Mouse (Mus musculus): Measurements from ENCODE around the gene Ppp1r1b. TPM values are rescaled to one million over a fixed set of nuclear protein-coding genes. Genes with fewer than 3 reads are reported as not detected.

The Ppp1r1b gene
- polyA plus RNA-seq, 1 experiment: 0.02 TPM

DNA sequence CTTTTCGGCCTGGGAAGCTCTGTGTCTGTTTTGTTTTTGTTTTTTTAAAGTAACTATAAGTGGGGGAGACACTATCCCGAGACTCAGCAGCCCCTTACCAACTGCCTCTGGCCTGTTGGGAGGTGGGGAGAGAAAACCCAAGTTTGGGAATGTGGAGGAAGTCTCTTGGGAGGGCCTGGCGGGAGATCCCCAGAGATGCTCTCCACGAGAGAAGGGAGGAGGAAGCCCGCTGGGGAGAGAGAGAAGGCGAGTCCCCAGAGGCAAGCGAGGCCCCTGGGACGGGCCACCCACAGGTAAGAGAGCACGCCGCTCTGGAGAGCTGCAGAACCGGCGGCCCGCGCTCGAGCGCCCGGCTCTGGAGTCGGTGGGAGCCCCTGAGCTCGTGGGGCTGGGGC, 21.5 kb upstream of the Ppp1r1b start:
- TF ChIP-seq TAL1 (IDR thresholded peaks at IDR 0.05; ENCODE audit: low read length): no peak
- TF ChIP-seq GATA1 (IDR thresholded peaks at IDR 0.05; ENCODE audit: low read length): no peak
- Histone ChIP-seq H3K4me1 (ENCODE audit: control insufficient read depth) (peaks cover 2% of the 10 kb centered on the region), H3K9me3 (ENCODE audit: control insufficient read depth, low read length) (peaks cover 5% of the 10 kb centered on the region; the same call in 1 of the 2 replicates), H3K4me3 (replicated peaks) (no peak overlapping the region), H3K36me3 (ENCODE audit: control insufficient read depth) (no peaks in the 10 kb centered on the region), H3K27me3 (ENCODE audit: control insufficient read depth) (peaks cover 100% of the 10 kb centered on the region)

- Histone ChIP-seq H3K27me3 (ENCODE audit: control insufficient read depth) (peaks cover 100% of the 10 kb centered on the region), H3K4me3 (replicated peaks) (no peak overlapping the region), H3K36me3 (ENCODE audit: control insufficient read depth) (no peaks in the 10 kb centered on the region), H3K9me3 (ENCODE audit: control insufficient read depth, low read length) (peaks cover 5% of the 10 kb centered on the region; the same call in 1 of the 2 replicates), H3K4me1 (ENCODE audit: control insufficient read depth) (peaks cover 2% of the 10 kb centered on the region)
- TF ChIP-seq GATA1 (IDR thresholded peaks at IDR 0.05; ENCODE audit: low read length): no peak
- no peak for TF ChIP-seq TAL1 (IDR thresholded peaks at IDR 0.05; ENCODE audit: low read length)
These were observed 20.8 kb upstream of the Ppp1r1b start for GRCm38 (mm10) chr11:98327136-98328030.

- H3K4me3 ChIP-seq (replicated peaks): no peak overlapping the region
- no peaks in the 10 kb centered on the region for H3K36me3 ChIP-seq (ENCODE audit: control insufficient read depth)
- TF ChIP-seq GATA1 (IDR thresholded peaks at IDR 0.05; ENCODE audit: low read length) (no peak), TAL1 (IDR thresholded peaks at IDR 0.05; ENCODE audit: low read length) (no peak)
- H3K27me3 ChIP-seq (ENCODE audit: control insufficient read depth): peaks cover 100% of the 10 kb centered on the region
- peaks cover 5% of the 10 kb centered on the region; the same call in 1 of the 2 replicates for H3K9me3 ChIP-seq (ENCODE audit: control insufficient read depth, low read length)
- H3K4me1 ChIP-seq (ENCODE audit: control insufficient read depth): peaks cover 2% of the 10 kb centered on the region
These were observed 20.2 kb upstream of the Ppp1r1b start for GRCm38 (mm10) chr11:98328031-98328370.

- Histone ChIP-seq H3K4me3 (replicated peaks) (no peak overlapping the region), H3K27me3 (ENCODE audit: control insufficient read depth) (peaks cover 100% of the 10 kb centered on the region)
- TF ChIP-seq TAL1 (IDR thresholded peaks at IDR 0.05; ENCODE audit: low read length) (no peak), GATA1 (IDR thresholded peaks at IDR 0.05; ENCODE audit: low read length) (no peak)
These were observed 19.7 kb upstream of the Ppp1r1b start for GRCm38 (mm10) chr11:98328371-98329069.

GRCm38 (mm10) chr11:98329081-98329959, 18.9 kb upstream of the Ppp1r1b start, which contains the start of gene Neurod2:
TSS of gene Neurod2 (minus strand) at chr11:98329648.
- Histone ChIP-seq H3K27me3 (ENCODE audit: control insufficient read depth) (peaks cover 100% of the 10 kb centered on the region), H3K4me1 (ENCODE audit: control insufficient read depth) (peaks cover 2% of the 10 kb centered on the region), H3K9me3 (ENCODE audit: control insufficient read depth, low read length) (peaks cover 5% of the 10 kb centered on the region; the same call in 1 of the 2 replicates), H3K4me3 (replicated peaks) (no peak within 1 kb of the TSS), H3K36me3 (ENCODE audit: control insufficient read depth) (no peaks in the 10 kb centered on the region)
- TF ChIP-seq GATA1 (IDR thresholded peaks at IDR 0.05; ENCODE audit: low read length) (no peak), TAL1 (IDR thresholded peaks at IDR 0.05; ENCODE audit: low read length) (no peak)

More at GRCm38 (mm10) chr11:98328371-98329069, 19.7 kb upstream of the Ppp1r1b start:
- no peaks in the 10 kb centered on the region for H3K36me3 ChIP-seq (ENCODE audit: control insufficient read depth)
- peaks cover 5% of the 10 kb centered on the region; the same call in 1 of the 2 replicates for H3K9me3 ChIP-seq (ENCODE audit: control insufficient read depth, low read length)
- peaks cover 2% of the 10 kb centered on the region for H3K4me1 ChIP-seq (ENCODE audit: control insufficient read depth)

DNA sequence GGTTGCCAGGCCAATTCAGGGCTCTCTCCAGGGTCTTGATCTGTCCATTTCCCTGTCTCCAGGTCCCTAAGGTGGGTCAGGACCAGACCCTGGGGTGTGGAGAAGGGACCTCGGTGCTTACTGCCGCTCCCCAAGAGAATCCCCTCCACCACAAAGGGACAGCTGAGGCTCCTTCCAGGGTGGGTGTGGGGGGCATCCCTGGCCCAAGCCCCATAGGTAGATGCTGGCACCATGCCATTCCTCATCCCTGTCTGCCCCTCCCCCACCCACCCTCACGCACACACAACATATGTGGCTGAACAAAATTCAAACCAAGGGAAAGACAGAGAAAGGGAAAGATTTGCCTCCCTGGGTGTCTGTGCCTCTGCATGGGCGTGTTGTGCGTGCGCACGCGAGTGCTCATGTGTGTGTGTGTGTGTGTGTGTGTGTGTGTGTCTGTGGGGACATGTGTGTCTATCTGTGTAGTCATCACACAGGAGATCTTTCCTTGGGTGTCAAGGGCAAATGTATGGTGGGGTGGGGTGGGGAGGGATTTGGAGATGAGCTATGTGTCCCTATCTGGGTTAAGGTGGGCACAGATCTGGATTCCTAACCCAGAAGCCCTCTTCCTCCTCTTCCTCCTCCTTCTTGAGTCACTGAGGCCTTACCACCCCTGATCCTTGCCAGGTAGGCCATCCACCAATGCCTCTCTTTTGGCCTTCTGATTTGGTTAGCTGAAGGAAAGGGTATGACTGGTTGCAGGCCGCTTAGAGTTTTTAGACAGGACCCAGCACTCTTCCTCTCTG, 18.1 kb upstream of the Ppp1r1b start:
- Histone ChIP-seq H3K9me3 (ENCODE audit: control insufficient read depth, low read length) (peaks cover 5% of the 10 kb centered on the region; the same call in 1 of the 2 replicates), H3K27me3 (ENCODE audit: control insufficient read depth) (peaks cover 100% of the 10 kb centered on the region), H3K36me3 (ENCODE audit: control insufficient read depth) (no peaks in the 10 kb centered on the region), H3K4me3 (replicated peaks) (no peak overlapping the region), H3K4me1 (ENCODE audit: control insufficient read depth) (peaks cover 3% of the 10 kb centered on the region)
- no peak for TF ChIP-seq TAL1 (IDR thresholded peaks at IDR 0.05; ENCODE audit: low read length)
- no peak for TF ChIP-seq GATA1 (IDR thresholded peaks at IDR 0.05; ENCODE audit: low read length)

DNA sequence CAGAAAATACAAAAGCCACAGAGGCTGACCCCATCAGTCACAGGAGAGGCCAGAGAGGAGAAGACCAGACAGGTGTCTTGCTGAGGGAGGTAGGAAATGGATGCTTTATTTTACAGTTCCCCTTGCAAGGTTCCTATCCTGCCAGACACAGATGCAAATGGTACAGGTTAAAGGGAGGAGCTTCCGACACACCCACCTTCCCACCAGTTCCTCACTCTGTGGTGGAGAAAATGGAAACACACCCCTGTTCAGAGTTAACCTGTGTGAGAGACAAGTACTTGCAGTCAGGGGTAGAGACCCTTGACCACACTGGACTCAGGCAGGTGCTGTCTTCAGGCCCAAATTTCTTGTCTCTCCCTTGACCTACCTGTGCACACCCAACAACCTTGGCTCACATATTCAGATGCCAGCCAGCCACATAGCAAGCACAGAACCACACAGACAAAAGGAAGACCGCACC, 17.4 kb upstream of the Ppp1r1b start:
- H3K4me1 ChIP-seq (ENCODE audit: control insufficient read depth): peaks cover 7% of the 10 kb centered on the region
- no peaks in the 10 kb centered on the region for H3K36me3 ChIP-seq (ENCODE audit: control insufficient read depth)
- peaks cover 5% of the 10 kb centered on the region; the same call in 1 of the 2 replicates for H3K9me3 ChIP-seq (ENCODE audit: control insufficient read depth, low read length)
- H3K27me3 ChIP-seq (ENCODE audit: control insufficient read depth): peaks cover 100% of the 10 kb centered on the region
- TF ChIP-seq GATA1 (IDR thresholded peaks at IDR 0.05; ENCODE audit: low read length) (no peak), TAL1 (IDR thresholded peaks at IDR 0.05; ENCODE audit: low read length) (no peak)
- H3K4me3 ChIP-seq (replicated peaks): no peak overlapping the region

DNA sequence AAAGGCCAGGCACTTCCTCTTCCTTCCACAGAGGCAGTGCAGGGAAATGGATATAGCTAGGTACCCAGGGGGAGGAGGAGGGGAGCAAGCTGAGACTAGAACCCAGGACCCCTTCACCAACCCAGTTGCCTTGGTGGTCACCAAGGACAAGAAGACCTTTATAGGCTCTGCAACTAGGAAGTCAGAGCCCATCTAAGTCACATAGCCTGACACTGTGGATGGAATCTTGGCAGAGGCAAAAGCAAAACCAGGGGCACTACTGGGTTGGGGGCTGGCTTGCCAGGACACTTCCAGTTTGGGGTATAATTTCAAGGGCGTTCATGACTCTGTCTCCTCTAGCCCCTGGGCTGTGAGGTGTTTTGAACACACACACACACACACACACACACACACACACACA, 16.8 kb upstream of the Ppp1r1b start:
- Histone ChIP-seq H3K4me1 (ENCODE audit: control insufficient read depth) (peaks cover 7% of the 10 kb centered on the region), H3K4me3 (replicated peaks) (no peak overlapping the region), H3K36me3 (ENCODE audit: control insufficient read depth) (no peaks in the 10 kb centered on the region), H3K9me3 (ENCODE audit: control insufficient read depth, low read length) (peaks cover 5% of the 10 kb centered on the region; the same call in 1 of the 2 replicates), H3K27me3 (ENCODE audit: control insufficient read depth) (peaks cover 100% of the 10 kb centered on the region)
- TF ChIP-seq TAL1 (IDR thresholded peaks at IDR 0.05; ENCODE audit: low read length) (no peak), GATA1 (IDR thresholded peaks at IDR 0.05; ENCODE audit: low read length) (no peak)

All from erythroblast, embryonic 14.5 days (primary cell).